Mouse (Mus musculus): Measurements from ENCODE around the gene Acap1.

GRCm38 (mm10) chr11:69940962-69941361 lies 45.6 kb upstream of the Acap1 start:
- TF ChIP-seq ZNF384 (IDR thresholded peaks at IDR 0.05; ENCODE audit: low read depth, low read length) (no peak), ZC3H11A (IDR thresholded peaks at IDR 0.05; ENCODE audit: borderline replicate concordance, low read depth, low read length) (no peak)

Measured in ES-E14 (cell line).